Mouse (Mus musculus): ENCODE data around the gene Pik3cd.
"Not testable (repeated sequence)": the region's sequence is repeated elsewhere in the genome, so short reads cannot be mapped to it uniquely, and the experiment has no call there.

Pik3cd gene

GRCm38 (mm10) chr4:149650493-149651193 lies 51.7 kb downstream of the Pik3cd start:
- in situ Hi-C loops (cut with MboI) = loop anchor here (5.0 kb wide), 1 partner anchor 62 kb away; no protein-coding TSS in a partner anchor

- in situ Hi-C loops (cut with MboI) = no loop called here
Observed at GRCm38 (mm10) chr4:149648031-149648805, 54.2 kb downstream of the Pik3cd start.

GRCm38 (mm10) chr4:149645761-149646160 lies 56.6 kb downstream of the Pik3cd start:
- in situ Hi-C loops (cut with MboI) = no loop called here

DNA sequence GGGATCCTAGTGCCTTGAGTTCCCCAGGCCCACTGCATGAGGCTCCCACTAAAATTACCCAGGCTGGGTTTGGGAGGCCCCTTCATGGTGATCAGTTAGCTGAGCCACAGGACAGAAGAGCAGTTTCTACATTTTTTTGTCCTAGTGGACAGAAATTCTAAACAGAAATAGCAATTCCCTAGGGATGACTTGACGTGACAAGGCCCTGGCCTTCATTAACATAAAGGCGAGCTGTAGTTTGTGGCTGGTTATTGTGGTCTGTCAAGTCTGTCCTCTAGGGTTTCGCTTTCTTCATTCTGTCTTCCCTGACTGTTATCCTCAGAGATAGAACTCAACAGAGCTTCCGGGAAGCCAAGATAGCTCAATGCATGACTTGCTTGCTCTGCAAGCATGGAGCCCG lies 60.4 kb downstream of the Pik3cd start:
- in situ Hi-C loops (cut with MboI) = no loop called here

GRCm38 (mm10) chr4:149641400-149641799 lies 61.0 kb downstream of the Pik3cd start:
- in situ Hi-C loops (cut with MboI) = no loop called here

DNA sequence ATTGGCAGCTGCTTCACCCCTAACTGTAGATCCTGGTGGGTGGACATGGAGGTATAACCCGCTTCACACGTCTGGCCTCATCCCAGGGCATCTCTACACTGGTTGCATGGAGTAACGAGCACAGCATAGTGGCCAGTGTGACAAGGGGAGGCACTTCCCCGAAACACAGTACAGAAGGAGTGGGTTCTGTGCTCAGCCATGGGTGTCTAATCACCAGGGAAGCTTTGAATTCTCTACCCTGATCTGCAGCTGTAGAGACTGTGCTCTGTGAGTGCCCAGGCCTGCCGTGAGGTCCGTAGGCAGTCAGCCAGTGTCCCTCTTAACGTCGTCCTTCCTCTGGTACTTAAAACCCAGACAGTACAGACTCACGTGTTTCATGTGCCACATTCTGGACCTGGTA lies 61.5 kb downstream of the Pik3cd start:
- in situ Hi-C loops (cut with MboI) = no loop called here

DNA sequence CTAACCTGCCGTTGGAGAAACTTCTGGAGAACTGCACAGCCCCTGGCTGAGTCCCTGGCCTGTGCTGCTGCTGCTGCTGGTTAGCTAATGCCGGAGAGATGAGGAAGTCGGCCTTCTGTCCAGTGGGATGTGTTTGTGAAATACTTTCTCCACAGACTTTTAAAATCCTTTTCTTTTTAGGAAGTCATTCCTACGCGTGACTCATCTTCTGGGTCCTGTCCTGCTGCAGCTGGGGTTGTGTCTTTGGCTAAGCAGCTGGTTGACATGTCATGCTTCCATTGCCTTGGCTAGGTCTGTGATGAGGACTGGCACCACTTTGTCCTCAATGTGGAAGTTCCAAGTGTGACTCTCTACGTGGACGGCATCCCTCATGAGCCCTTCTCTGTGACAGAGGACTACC lies 64.4 kb downstream of the Pik3cd start:
- in situ Hi-C loops (cut with MboI) = no loop called here

- in situ Hi-C loops (cut with MboI) = no loop called here
Observed at GRCm38 (mm10) chr4:149635915-149636415, 66.4 kb downstream of the Pik3cd start.

DNA sequence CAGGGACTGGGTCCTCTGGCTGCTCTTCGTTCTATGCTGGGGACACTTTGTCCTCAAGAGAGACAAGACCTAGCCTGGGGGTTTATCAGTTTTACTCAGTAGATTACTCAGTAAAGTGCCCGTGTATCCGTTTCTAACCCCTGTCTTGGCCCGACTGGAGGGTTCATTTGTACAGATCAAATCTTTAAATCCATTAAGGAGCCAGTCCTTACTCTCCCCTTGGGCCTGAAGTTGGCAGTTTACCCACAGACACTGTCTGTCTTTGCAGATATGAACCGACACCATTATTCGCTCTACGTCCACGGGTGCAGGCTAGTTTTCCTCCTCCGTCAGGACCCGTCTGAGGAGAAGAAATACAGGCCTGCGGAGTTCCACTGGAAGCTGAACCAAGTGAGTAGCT lies 67.4 kb downstream of the Pik3cd start:
- in situ Hi-C loops (cut with MboI) = no loop called here

DNA sequence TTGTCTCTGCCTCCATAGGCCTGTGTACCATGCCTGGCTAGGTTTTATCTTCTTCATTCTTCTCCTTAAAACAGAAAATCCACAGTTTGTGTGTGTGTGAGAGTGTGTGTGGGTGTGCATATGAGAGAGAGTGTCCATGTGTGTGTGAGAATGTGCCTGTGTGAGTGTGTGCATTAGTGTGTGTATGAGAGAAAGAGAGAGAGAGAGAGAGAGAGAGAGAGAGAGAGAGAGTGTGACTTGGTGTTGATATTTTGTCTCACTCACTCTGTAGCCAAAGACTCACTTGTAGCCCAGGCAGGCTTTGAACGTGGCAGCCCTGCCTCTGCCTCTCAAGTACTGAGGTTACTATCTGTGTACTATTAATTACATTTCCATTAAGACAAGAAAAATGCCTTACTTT lies 68.2 kb downstream of the Pik3cd start:
- in situ Hi-C loops (cut with MboI) = no loop called here

- in situ Hi-C loops (cut with MboI) = no loop called here
Observed at GRCm38 (mm10) chr4:149632670-149633307, 69.6 kb downstream of the Pik3cd start.

- in situ Hi-C loops (cut with MboI) = no loop called here
Observed at GRCm38 (mm10) chr4:149628810-149629209, 73.6 kb downstream of the Pik3cd start.

- in situ Hi-C loops (cut with MboI) = no loop called here
Observed at GRCm38 (mm10) chr4:149628372-149628771, 74.0 kb downstream of the Pik3cd start.

- in situ Hi-C loops (cut with MboI) = no loop called here
Observed at GRCm38 (mm10) chr4:149626809-149627208, 75.6 kb downstream of the Pik3cd start.

GRCm38 (mm10) chr4:149623711-149624110 lies 78.7 kb downstream of the Pik3cd start:
- in situ Hi-C loops (cut with MboI) = no loop called here

DNA sequence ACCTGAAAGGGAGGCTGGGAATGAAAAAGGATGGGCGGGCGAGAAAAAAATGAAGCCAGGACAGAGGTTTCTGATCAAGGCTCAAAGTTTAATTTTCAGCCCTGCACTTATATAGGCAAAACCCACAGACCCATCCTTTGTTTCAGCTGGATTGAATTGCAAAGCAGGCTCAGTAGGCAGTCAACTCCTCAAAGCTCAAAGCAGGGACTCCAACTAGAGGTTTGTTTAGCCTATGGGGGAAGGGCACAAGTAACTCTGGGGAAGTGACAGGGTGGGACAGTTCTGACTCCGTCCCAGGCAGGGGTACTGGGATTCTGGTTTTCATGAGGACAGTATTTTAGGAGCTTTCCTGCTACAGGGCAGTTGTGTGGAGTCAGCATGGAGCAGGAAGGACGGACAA lies 81.1 kb downstream of the Pik3cd start:
- in situ Hi-C loops (cut with MboI) = no loop called here

DNA sequence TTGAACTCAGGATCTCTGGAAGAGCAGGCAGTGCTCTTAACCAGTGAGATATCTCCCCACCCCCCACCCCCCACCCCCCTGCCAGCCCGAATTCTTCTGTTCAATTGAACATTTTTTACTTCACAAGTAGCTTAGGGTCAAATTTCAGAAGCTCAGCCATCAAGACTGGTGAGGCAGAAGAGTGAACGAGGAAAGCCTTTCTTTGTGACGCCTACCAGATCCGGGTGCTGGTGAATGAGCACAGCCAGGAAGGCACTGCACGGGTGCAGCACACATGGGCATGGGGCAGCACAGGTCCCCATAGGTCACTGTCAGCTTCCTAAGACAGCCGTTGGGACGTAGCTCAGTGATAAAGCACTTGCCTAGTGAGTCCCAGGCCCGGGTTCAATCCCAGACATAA lies 82.4 kb downstream of the Pik3cd start:
- in situ Hi-C loops (cut with MboI) = no loop called here

DNA sequence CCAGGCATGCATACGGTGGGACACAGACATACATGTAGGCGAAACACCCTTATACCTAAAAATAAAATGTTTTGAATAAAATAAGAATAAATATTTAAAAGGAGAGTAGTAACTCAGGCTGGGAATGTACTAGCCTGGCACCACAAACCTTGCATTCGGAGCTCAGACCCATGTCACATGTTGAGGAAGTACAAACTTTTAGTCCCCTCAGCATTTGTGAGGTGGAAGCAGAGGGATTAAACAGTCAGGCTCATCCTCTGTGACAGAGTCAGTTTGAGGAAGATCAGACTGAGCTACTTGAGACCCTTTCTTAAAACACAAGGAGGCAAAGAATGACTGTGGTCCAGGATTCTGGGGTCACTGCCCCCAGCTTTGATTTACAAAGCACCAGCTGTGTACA lies 85.4 kb downstream of the Pik3cd start:
- in situ Hi-C loops (cut with MboI) = not testable (repeated sequence)

- in situ Hi-C loops (cut with MboI) = no loop called here
Observed at GRCm38 (mm10) chr4:149614869-149615268, 87.5 kb downstream of the Pik3cd start.

GRCm38 (mm10) chr4:149613497-149613896 lies 88.9 kb downstream of the Pik3cd start:
- in situ Hi-C loops (cut with MboI) = not testable (repeated sequence)

GRCm38 (mm10) chr4:149611376-149612044 lies 90.9 kb downstream of the Pik3cd start:
- in situ Hi-C loops (cut with MboI) = no loop called here

Measured in mature B cell (primary cell).